Mouse (Mus musculus): ENCODE measurements at regions not wholly inside any gene's neighbourhood (a gene's known extent, or its start where the extent isn't known, plus 50 kb on each side); places are given as distances from the start of the nearest gene placed in this dataset.

DNA sequence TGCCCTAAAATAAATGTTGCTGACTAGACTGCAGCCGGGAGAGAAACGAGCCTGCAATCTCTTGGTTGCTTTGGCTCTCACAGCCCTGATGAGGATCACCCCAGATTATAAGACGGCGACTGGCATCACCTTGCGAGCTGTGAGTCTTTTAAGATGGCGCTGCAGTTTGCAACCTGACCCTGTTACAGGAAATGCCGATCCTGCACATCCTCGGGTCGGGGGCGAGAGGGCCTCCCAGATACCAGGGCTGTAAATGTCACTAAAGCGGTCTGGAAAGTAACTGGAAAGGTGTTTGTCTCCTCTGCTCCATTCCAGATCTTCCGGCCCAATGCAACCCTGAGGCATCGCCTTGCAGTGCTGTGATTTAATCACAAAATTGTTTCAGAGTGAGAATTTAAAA, 53.4 kb downstream of the Cartpt start:
- no peak for DNase-seq (ENCODE audit: low read depth, low spot score)

DNA sequence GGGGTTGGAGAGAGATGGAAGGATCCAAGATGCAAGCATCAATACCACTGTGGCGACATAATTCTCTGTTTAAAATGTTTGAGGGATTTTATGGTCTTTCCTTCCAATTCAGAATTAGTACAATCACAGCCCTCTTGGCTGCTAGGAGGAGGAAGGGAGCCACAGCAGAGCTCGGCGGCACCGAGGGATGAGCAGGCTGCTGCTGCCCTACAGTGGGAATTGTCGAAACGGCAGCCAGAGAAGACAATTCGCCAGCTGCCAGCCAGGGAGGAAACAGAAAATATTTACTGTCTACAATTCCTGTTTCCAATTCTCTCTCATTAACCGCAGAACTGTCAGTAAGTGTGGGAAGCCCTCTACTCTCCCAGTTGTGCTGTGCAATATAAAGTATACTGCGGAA, 58.3 kb downstream of the Cartpt start:
- DNase-seq (ENCODE audit: low read depth, low spot score): peak; percentile 25

DNA sequence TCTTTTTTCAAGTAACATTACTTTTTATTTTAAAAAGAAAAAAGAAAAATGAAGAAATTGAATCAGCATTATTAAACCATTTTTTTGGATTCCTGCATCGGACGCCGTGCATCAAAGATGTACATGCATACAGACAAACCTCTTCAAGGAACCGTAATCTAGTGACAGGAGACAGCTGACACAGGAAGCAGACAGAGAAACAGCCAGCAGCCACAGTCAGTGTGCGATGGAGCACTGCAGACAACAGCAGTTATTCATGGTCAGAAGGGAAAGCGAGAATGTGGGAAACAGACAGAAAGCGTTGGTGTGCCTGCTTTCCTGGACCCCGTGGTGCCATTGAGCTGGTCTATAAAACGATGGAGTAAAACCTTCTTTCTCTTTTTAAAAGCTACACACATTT, 61.4 kb downstream of the Cartpt start:
- no peak for DNase-seq (ENCODE audit: low read depth, low spot score)

DNA sequence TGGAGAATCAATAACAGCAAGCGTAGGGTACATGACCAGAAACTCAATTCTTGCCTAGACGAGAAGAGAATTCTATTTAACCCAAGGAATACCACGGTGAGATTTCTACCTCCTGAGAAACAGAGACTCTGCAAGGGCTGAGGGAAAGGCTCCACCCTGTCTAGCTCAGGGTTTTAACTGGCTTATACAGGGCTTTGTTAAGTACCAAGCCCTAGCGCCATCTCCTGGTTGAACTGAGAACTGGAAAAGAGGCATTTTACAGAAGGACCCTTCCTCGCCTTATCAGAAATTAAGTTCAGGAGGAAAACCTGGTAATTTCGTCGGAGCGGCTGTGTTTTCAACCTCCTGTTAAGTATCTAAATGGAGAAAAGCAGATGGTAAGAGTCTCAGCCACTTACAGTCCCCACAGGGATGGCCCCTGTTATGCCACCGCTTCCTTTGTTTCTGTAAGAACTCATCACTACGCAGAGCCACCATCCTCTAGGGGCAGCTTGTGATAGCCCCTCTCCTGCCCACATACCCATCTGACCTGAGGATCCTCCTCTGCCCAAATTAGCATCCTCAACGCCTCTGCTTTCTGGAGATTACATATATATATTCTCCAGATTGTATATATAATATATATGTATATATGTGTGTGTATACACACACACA, 63.0 kb downstream of the Cartpt start:
- peak; percentile 89 for DNase-seq (ENCODE audit: low read depth, low spot score)

DNA sequence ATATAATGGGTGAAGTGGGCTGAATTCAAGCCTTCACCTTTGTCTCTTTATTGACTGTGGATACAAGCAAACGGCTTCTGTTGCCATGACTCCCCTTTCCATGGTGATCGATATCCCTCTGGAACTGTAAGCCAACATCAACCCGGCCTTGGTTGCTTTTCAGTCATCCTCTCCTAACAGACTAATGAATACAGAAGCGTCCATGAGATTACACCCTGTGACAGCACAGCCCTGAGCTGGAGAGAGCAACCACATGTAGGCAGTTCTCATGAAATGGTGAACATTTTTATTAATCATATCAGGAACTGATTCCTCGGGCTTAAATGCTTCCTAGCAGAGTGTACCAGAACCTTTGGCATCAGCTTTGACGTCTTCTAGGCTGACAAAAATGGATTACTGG, 63.7 kb downstream of the Cartpt start:
- no peak for DNase-seq (ENCODE audit: low read depth, low spot score)

DNA sequence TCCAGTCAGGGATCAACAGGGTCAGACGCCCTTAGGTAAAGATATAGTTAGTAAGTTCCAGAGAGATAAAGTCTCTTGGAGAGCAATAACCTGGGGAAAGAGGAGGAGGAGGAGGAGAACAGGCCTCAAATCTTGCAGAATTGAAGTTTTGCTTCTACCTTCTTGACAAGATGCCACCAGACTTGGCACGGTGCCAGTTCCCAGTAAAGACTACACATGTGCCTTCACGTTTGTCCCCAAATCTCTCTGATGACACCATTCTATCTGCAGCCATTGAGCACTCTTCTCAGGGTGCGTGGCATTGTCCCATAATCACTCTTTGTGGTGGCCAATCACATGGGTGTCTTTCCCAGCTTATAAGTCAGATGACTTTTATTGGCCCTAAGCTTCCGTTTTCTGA, 64.3 kb downstream of the Cartpt start:
- DNase-seq (ENCODE audit: low read depth, low spot score): no peak

DNA sequence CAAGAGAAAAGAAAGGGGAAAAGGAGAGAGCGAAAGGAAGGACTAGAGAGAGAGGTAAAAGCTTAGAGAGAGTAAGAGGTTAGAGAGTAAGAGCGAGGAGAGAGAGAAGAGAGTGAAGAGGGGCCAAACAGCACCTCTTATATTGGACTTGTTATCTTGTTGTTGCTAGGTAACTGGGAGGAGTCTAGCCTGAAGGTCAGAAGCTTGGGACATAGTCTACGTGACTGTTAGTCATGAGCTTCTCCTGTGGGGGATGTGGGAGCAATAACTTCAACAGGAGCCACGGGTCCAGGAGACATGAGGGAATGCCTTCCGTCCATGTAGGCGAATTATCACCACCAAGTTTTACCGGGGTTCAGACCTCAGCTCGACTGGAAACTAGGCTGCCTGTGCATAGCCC, 65.4 kb downstream of the Cartpt start:
- DNase-seq (ENCODE audit: low read depth, low spot score): no peak

DNA sequence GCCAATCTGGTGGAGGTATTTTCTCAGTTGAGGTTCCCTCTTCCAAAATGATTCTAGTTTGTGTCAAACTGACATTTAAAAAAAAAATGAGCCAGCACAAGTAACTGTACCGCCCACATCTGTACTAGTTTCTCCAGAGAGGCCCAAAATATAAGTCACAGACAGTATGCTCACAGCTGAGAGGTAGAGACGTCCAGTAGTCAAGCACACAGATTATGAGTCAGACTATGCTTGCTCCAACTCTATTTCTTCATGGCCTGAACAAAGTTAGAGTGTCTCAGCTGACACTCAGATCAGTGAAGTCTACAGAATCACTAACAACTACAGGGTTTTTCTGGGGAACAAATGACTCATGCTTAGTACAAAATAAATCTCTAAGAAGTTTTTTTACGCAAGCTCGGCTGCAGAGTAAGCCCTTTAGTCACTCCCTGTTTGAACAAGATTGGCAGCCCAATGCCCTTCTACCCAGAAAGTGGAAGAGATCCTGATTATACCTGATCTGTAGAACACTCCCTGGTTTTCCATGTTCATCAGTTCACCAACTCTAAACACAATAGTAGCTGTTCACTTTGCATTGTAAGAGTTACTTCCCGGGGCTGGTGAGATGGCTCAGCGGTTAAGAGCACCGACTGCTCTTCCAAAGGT, 70.7 kb downstream of the Cartpt start:
- DNase-seq (ENCODE audit: low read depth, low spot score): no peak

DNA sequence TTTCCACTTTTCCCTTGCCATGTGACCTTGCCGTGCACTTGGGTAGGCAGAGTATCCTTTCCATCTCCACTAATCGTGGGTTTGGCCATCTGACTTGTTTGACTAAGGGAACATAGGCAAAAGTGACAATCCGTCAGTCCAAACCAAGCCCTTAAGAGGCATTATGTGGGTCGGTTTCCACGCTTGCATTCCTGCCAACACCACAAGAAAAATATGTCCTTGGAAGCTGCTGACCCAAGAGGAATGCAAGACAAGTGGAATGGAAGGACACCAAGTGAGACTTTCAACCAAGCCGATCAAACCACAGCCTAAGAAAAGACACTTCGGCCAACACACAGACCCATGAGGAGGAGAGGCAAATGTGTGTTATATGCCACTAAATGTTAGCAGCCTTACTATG, 73.3 kb downstream of the Cartpt start:
- DNase-seq (ENCODE audit: low read depth, low spot score): no peak

DNA sequence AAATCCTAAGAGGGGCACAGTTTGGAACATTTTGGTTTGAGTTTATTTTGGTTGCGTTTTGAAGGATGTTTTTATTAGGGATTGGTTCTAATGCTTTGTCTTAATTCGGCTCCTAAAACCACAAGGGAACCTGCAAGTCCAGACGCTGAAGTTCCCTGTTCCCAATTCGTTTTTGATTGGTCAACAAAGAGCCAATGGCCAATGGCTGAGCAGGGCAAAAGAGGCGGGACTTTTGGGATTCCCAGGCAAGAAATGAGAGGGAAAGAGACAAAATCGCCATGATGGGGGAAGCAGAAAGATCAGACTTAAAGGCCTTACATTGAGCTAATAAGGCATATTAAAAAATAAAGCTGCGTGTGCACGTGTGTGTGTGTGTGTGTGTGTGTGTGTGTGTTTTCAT, 76.3 kb downstream of the Cartpt start:
- DNase-seq (ENCODE audit: low read depth, low spot score): no peak

DNA sequence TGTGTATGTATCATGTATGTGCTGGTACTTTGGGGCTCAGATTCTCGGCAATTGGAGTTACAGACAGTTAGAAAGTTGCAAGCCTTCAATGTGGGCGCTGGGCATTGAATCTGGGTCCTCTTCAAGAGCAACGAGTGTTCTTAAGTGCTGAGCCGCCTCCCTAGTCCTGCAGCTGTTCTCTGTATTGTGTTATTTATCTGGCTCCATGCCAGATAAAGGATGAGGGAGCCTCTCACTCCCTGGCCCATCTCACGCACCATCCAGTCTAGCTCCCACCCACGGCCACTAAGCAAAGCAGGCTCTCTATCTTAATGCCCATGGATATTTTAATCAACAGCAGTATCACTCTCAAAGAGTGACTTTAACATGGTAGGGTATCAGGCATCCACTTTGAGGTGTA, 84.2 kb downstream of the Cartpt start:
- no peak for DNase-seq (ENCODE audit: low read depth, low spot score)

DNA sequence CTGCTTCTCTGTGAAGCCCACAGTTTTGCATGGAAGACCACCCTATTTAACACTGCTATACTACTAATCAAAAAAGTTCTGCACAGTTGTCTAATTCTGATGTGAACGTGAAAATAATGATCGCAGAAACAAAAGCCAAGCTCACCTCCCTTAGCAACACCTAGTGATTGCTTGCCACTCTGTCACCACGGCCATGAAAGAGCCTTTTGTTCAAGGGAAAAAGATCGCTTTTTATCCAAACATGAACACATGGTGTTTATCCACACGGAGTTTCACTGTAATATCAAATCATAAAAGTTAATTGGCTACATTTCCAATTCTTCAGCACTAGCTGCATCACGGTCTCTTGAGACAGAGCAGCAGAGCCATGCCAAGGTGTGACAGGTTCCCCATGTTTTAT, 85.1 kb downstream of the Cartpt start:
- no peak for DNase-seq (ENCODE audit: low read depth, low spot score)

DNA sequence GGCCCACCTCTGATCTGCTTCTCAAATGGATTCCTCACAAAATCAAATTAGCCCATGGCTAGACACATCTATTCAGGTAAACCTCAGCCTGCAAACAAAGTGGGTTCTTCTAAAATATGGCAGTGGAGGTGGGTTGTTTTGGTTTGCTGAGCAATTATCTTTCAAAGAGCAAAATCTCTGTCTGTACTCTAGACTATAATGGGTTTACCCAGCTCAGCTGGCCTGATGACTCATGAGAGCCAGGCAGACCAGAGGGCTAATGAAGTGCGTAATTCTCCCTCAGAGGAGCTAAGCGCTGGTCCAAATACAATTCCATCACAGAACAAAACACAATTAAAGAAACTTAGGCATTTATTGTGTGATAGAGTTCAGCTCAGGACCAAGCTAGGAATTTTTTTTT, 86.1 kb downstream of the Cartpt start:
- no peak for DNase-seq (ENCODE audit: low read depth, low spot score)

DNA sequence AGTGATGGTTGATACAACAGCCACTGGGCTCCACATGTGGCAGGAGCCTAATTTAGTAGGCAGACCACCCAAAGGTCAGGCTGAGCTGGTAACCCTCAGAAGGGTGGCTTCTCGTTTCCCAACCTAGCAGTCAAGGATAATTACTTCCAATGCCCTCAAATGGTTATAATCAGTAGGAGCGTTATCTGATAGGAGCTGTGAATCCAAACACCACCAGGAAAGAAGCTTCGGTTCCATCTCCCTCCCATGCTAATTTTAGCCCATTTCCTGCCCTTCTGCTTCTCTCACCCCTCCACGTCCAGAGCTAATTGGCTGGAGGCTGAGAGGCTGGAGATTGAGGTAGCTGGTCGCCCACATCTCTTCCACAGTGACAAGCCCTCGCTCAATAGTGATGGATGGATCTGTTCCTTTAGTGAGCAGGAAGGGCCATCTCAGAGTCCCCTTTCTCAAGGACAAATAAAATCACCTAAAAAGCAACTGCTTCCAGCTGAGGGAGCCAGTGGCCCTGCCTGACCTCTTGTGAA, 86.8 kb downstream of the Cartpt start:
- DNase-seq (ENCODE audit: low read depth, low spot score): no peak

DNA sequence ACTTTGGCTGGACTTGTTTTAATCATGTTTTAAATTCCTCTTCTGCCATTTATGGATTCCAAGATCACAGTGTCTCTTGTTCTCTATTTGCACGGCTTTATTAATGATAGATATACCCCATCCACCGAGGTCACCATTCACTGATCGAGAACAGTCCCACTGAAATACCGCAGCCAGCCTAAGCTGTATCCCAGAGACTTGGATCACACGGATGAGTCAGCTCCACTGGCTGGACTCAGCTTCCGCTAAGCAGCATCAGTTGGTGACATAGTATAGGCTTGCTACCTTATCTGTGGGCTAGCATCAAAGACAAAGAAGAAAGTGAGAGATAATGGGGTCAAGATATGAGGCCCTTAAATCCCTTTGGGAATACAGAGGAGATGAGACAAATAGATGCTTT, 106.4 kb downstream of the Cartpt start:
- no peak for DNase-seq (ENCODE audit: low read depth, low spot score)

DNA sequence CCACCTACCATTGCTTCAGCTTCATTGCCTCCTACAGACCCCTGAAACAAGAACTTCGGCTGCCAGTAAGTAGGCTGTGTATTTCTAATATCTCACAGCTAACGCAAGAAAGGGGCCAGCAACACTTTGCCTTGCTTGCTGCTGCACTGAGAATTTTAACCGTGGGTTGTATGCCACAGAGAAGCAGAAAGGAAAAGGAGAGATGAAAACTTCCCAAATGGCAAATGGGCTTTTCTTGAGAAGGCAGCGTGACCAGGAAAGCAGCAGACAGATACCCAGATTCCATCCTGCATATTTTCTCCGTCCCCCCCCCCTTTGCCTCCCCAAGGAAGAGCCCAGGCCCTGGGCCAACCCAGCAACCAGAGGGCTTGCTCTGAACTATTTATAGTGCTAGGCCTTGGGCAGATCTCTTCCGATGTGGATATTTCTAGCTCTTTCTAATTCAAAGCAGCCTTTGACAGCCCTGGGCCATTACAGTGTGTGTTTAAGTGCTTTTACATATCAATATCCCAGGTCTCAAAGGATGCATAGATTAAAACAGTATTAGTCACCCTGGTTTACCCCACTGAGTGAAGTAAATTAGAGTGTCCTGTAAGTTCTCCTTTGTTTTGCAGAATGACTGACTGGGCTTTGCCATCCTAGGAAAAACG, 107.0 kb downstream of the Cartpt start:
- no peak for DNase-seq (ENCODE audit: low read depth, low spot score)

DNA sequence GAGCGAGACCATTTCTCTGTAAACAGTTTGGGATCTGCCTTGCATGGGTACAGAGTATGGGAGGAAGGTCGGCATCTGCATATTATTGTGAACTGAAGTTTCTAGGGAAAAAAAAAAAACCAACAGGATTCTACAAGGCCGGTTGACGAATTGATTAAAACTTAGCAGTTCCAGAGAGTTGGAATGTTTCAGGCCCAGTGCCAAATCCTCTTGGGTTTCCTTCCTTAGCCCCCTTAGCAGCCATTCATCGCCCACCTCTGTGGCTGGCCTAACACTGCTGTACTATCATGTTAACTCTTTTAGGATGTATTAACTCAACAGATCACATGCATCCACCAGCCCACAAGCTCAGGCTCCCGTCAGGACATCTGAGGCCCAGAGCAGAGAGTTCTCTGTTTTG, 107.9 kb downstream of the Cartpt start:
- no peak for DNase-seq (ENCODE audit: low read depth, low spot score)

DNA sequence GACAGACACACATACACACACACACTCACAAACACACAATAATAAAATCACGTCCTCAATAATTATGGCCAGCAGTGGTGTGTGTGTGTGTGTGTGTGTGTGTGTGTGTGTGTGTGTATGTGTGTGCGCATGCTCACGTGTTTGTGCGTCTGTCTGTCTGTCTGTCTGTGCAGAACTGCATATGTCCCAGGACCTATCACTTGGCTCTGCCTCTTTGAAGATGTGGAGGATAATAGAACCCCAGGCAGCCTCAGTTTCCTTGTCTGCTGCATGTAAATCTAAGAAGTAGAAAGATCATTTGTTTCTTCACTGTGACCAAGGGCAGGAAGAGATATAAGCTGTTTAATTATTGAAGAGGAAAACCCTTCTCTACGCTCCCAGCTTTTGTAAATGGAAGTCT, 109.9 kb downstream of the Cartpt start:
- no peak for DNase-seq (ENCODE audit: low read depth, low spot score)

DNA sequence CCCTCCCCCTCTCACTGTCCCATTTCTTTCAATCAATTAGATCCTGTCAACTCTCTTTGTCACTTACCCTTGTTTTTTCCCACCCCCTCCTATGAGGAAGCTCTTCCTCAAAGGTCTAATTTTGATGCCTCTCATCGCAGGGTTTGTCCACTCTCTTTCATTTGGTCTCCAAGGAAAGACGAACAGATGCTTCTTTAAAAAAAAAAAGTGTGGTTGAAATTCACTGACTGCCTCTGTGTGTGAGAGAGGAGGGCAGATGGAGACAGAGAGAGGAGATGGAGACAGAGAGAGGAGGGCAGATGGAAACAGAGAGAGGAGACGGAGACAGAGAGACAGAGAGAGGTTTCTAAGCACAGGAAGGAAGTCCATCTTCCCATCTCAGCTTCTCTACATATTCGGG, 113.1 kb downstream of the Cartpt start:
- DNase-seq (ENCODE audit: low read depth, low spot score): no peak

DNA sequence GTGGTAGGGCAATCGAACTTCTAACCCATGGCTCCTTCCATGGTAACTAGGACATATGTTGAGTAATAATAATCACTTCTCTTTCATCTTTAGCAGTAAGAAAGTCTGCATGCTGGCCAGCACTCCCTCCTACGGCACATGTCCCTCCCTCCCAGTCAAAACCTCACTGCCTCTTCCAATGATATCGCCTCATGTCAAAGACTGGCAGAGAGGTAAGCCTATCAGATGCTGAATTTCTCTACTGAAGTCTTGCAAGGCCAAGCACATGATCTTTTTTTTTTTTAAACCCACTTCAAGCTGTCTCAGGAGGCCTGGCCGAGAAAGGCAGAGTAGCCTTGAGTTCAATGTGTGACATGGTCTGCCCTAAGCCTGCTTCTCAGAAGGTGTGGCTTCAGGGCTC, 115.5 kb downstream of the Cartpt start:
- no peak for DNase-seq (ENCODE audit: low read depth, low spot score)

DNA sequence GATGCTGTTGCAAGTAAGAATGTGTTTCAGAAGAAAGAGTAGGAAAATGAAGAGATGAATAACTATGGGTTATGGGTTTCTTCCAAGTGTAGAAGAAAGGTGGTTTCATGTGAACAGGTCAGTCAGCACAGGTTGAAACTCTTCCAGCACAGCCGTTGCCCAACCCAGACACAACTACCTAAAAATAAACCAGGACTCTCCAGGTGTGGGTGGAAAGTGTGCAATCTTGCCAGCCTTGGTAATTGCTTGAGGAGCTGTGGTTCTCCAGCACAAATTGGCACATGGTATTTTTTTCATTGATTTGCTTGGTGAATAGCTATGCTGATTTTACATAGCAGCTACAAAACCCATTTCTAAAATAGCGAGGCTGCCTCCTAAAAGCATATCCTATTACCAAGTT, 116.6 kb downstream of the Cartpt start:
- no peak for DNase-seq (ENCODE audit: low read depth, low spot score)

DNA sequence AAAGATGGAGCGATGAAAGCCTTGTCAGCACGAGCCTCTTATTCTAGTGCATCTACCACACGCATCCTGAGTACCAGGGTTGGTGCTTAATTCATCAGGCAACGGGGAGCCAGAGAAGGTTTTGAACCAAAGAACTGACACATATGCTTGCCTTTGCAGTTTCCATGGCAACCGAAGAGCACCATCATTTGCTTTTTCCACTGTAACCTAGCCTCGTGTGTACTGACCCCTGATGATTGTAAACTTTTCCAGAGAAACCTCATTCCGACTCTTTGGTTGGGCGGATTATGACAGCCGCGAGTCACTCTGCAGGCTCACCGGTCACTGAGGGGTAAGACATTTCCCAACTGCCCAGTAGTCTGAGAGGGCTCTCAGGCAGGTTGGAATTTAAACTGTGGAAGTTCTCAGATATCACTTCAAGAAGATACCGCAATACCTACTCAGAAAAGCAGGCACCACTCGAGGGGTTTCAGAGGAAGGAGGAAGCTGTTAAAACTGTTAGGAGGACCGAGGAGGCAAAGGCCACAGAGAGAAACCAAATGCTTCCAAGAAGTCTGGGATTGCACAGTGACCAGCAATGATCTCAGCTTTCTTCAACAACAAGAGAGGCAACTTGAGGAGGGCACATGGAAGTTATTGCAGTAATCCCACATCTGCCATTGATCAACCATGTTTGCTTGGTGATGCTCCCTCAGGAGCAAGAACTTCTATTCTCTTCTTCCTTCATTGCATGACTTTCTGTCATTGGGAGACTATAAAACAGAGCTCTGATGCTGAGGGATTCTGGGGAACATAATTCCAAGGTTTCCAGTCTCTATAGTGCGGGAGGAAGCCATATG, 117.8 kb downstream of the Cartpt start:
- no peak for DNase-seq (ENCODE audit: low read depth, low spot score)

Data from forelimb bud, embryonic 11.5 days (tissue).